Mouse (Mus musculus): ENCODE measurements around the gene 6030408B16Rik.

DNA sequence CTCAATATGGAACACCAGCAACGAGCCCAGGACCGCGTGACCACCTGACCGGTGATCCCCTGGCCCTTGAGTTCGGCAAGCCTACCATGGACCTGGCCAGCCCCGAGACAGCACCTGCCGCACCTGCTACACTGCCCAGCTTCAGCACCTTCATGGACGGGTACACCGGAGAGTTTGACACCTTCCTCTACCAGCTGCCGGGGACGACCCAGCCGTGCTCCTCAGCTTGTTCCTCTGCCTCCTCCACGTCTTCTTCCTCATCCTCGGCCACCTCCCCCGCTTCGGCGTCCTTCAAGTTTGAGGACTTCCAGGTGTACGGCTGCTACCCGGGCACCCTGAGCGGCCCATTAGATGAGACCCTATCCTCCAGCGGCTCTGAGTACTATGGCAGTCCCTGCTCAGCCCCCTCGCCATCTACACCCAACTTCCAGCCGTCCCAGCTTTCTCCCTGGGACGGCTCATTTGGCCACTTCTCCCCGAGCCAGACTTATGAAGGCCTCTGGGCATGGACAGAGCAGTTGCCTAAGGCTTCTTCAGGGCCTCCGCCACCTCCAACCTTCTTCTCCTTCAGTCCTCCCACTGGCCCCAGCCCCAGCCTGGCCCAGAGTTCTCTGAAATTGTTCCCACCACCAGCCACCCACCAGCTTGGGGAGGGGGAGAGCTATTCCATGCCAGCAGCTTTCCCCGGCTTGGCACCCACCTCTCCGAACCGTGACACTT, 22.8 kb upstream of the 6030408B16Rik start:
- TF ChIP-seq POLR2A (IDR thresholded peaks at IDR 0.05; ENCODE audit: insufficient read depth, low read depth, low read length) (no peak), CTCF (IDR thresholded peaks at IDR 0.05; ENCODE audit: insufficient read depth, low read depth, low read length) (no peak)
